Mouse (Mus musculus): ENCODE data around the gene Manbal. TPM values are rescaled to one million over a fixed set of nuclear protein-coding genes. Genes with fewer than 3 reads are reported as not detected.

The Manbal gene
- total RNA-seq, 1 experiment, result 39.4 TPM

DNA sequence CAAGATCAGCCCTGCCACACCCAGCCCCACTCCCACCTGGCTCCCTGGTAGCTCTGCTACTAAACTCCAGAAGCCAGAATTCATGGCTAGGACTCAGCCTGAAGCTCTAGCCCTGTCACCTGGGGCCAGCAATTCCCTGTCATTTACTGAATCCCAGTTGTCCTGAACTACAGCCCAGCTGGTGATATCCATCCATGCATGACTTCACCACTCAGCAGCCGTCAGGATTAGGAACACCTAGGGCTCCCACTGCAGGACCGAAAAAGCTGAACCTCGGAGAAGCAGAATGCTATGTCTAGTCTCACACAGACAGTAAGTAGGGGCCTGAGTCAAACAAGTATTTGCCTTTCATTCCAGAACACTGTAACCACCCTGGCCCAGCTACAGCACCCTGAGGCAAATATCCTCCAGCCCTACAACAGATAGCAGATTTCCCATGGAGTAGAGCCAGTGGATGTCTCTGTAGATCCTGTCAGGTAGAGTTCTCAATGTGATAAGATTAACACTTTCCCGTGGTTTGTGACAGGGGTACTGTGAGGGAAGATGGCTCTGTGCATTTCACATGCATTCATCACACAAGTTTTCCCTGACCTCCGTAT, 25.0 kb upstream of the Manbal start:
- Histone ChIP-seq H3K27ac (ENCODE audit: insufficient read depth, low read depth, low read length, poor library complexity, severe bottlenecking) (no peak overlapping the region), H3K4me1 (ENCODE audit: control insufficient read depth in 2 of 2, insufficient read depth in 2 of 2, low read length in 2 of 2, poor library complexity in 1 of 2) (peaks cover 0 to 21% of the 10 kb centered on the region in 2 experiments; a peak in 3 of 4 replicates), H3K36me3 (ENCODE audit: control insufficient read depth, insufficient read depth, low read length, poor library complexity, severe bottlenecking) (no peaks in the 10 kb centered on the region), H3K9ac (ENCODE audit: insufficient read depth, low read depth, low read length, poor library complexity, severe bottlenecking) (no peak overlapping the region), H3K4me3 (ENCODE audit: insufficient read depth in 1 of 2, low read depth in 1 of 2, low read length in 2 of 2, poor library complexity in 1 of 2, severe bottlenecking in 1 of 2) (no peak overlapping the region), H3K9me3 (ENCODE audit: control insufficient read depth, insufficient read depth, low read depth, low read length) (no peaks in the 10 kb centered on the region)
- no peak for DNase-seq (ENCODE audit: low read depth, low spot score)
- no peak for TF ChIP-seq ZC3H11A (IDR thresholded peaks at IDR 0.05; ENCODE audit: borderline replicate concordance, low read depth, low read length)
- TF ChIP-seq ZNF384 (IDR thresholded peaks at IDR 0.05; ENCODE audit: low read depth, low read length), result no peak
- TF ChIP-seq HCFC1 (IDR thresholded peaks at IDR 0.05; ENCODE audit: borderline replicate concordance, insufficient read depth, low read length), result no peak
- TF ChIP-seq CHD2 (IDR thresholded peaks at IDR 0.05; ENCODE audit: low read depth, low read length), result no peak
- TF ChIP-seq MAFK (IDR thresholded peaks at IDR 0.05; ENCODE audit: insufficient read depth, low read depth, low read length), result no peak
- in situ Hi-C loops (cut with MboI; ENCODE audit: low sequenced_read_pairs in 2 of 2, unreplicated experiment in 2 of 2), result loop anchor here (5.0 to 10.0 kb wide), 2 partner anchors 122 to 230 kb away; partner anchors contain the start of gene Blcap (in 1 of the 2)

DNA sequence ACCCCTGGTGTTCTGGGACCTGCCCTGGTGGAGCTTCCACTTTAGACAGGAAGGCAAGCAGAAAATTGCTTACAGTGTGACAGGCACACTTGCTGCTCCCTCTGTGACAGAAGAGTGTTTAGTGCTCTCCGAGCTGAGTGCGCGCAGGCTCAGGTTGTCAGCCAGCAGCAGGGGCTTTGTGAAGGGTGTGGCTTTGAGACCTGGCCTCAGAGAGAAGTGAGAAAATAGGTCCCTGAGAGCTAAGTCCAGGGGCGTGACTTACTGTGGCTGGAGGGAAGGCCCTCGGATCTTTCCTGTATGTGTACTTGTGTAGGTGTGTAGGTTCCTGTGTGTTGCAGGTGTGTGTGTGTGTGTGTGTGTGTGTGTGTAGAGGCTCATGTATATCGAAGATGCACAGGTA, 24.1 kb upstream of the Manbal start:
- TF ChIP-seq ZNF384 (IDR thresholded peaks at IDR 0.05; ENCODE audit: low read depth, low read length), result no peak
- DNase-seq (ENCODE audit: low read depth, low spot score), result no peak
- no peaks in the 10 kb centered on the region for H3K36me3 ChIP-seq (ENCODE audit: control insufficient read depth, insufficient read depth, low read length, poor library complexity, severe bottlenecking)
- no peak overlapping the region for H3K27ac ChIP-seq (ENCODE audit: insufficient read depth, low read depth, low read length, poor library complexity, severe bottlenecking)
- in situ Hi-C loops (cut with MboI; ENCODE audit: low sequenced_read_pairs in 2 of 2, unreplicated experiment in 2 of 2), result loop anchor here (5.0 to 10.0 kb wide), 2 partner anchors 121 to 229 kb away; partner anchors contain the start of gene Blcap (in 1 of the 2)
- H3K4me1 ChIP-seq (ENCODE audit: control insufficient read depth in 2 of 2, insufficient read depth in 2 of 2, low read length in 2 of 2, poor library complexity in 1 of 2), result peaks cover 0 to 21% of the 10 kb centered on the region in 2 experiments; a peak in 3 of 4 replicates
- H3K9ac ChIP-seq (ENCODE audit: insufficient read depth, low read depth, low read length, poor library complexity, severe bottlenecking), result no peak overlapping the region
- H3K9me3 ChIP-seq (ENCODE audit: control insufficient read depth, insufficient read depth, low read depth, low read length), result no peaks in the 10 kb centered on the region
- no peak overlapping the region for H3K4me3 ChIP-seq (ENCODE audit: insufficient read depth in 1 of 2, low read depth in 1 of 2, low read length in 2 of 2, poor library complexity in 1 of 2, severe bottlenecking in 1 of 2)

DNA sequence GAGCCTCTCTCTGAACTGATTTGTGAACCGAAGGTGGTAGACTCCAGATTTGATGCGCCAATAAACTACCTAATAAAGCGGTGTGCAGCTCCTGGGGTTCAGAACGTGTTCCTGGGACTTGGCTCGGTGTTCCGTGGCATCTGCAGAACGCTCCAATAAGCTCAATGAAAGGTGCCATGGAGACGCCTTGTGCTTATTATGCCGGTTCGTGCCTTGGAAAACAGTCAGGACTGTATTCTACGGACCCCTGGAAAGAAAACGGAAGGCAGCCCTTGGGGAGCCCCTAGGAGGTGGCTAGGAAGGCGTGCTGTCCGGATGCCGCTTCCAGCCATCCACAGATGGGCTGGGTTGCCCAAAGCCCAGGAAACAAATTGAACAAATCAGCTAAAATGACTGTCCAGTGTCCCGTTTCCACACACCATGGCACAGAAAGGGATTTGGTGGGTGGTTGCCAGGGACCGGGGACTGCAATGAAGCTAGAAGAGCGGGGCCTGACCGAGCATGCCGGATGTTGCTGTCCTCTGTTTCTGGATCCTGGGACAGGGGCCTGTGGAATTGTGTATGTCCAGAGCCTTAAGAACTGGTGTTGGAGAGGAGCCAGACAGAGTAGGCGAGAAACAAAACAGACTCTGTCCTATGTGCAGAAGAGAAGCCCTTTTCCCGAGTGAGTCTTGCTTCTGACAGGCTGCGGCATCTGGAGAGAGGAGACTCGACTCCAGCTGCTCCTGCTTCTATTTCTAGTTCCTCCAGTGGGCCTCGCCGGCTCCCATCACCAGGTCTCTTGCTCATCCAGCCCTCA, 19.8 kb upstream of the Manbal start, which contains the start of gene Ghrh:
TSS of gene Ghrh (minus strand) at position 146 of the 799 bp plus-strand sequence.
- no peak for TF ChIP-seq ZNF384 (IDR thresholded peaks at IDR 0.05; ENCODE audit: low read depth, low read length)
- no peak for TF ChIP-seq MAFK (IDR thresholded peaks at IDR 0.05; ENCODE audit: insufficient read depth, low read depth, low read length)
- TF ChIP-seq ZC3H11A (IDR thresholded peaks at IDR 0.05; ENCODE audit: borderline replicate concordance, low read depth, low read length), result no peak
- no peak for TF ChIP-seq HCFC1 (IDR thresholded peaks at IDR 0.05; ENCODE audit: borderline replicate concordance, insufficient read depth, low read length)
- TF ChIP-seq CHD2 (IDR thresholded peaks at IDR 0.05; ENCODE audit: low read depth, low read length), result no peak
- Histone ChIP-seq H3K4me1 (ENCODE audit: control insufficient read depth in 2 of 2, insufficient read depth in 2 of 2, low read length in 2 of 2, poor library complexity in 1 of 2) (peaks cover 0 to 5% of the 10 kb centered on the region in 2 experiments; a peak in 2 of 4 replicates), H3K4me3 (ENCODE audit: insufficient read depth in 1 of 2, low read depth in 1 of 2, low read length in 2 of 2, poor library complexity in 1 of 2, severe bottlenecking in 1 of 2) (no peak within 1 kb of the TSS), H3K27ac (ENCODE audit: insufficient read depth, low read depth, low read length, poor library complexity, severe bottlenecking) (no peak within 1 kb of the TSS), H3K36me3 (ENCODE audit: control insufficient read depth, insufficient read depth, low read length, poor library complexity, severe bottlenecking) (no peaks in the 10 kb centered on the region), H3K9ac (ENCODE audit: insufficient read depth, low read depth, low read length, poor library complexity, severe bottlenecking) (no peak within 1 kb of the TSS), H3K9me3 (ENCODE audit: control insufficient read depth, insufficient read depth, low read depth, low read length) (no peaks in the 10 kb centered on the region)
- in situ Hi-C loops (cut with MboI; ENCODE audit: low sequenced_read_pairs in 2 of 2, unreplicated experiment in 2 of 2), result loop anchor here (10.0 kb wide), 1 partner anchor 117 kb away; no protein-coding TSS in a partner anchor
- no peak for DNase-seq (ENCODE audit: low read depth, low spot score)

DNA sequence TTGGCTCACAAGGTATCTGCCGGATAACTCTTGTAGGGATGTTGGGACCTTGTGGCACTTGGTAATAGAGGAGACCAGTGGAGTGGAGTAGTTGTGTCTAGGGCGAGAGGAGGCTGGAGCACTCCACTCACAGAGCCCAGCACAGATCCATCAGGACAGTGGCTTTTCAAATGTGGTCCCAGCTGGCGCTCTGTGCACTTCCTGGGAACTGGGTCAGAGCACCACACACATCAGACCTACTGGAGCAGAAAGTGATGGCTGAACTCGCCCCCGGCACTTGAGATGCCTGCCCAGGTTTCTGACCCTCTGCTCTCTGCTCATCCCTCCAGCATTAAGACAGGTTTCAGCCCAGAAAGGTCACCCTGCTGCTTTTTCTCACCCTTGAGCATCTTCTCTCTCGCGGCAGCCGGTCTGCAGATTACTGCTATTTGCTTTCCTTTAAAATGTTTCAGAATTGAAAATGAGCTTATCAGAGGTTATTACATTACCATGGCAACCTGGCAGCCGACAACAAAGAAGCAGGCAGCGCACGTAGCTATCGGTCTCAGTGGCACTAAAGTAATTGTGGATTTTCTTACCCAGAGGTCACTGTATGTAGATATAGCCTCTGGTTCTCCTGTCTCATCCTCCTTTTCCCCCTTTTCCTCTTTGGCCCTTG, 18.1 kb upstream of the Manbal start:
- TF ChIP-seq CHD2 (IDR thresholded peaks at IDR 0.05; ENCODE audit: low read depth, low read length) (no peak), HCFC1 (IDR thresholded peaks at IDR 0.05; ENCODE audit: borderline replicate concordance, insufficient read depth, low read length) (no peak), MAFK (IDR thresholded peaks at IDR 0.05; ENCODE audit: insufficient read depth, low read depth, low read length) (no peak), ZC3H11A (IDR thresholded peaks at IDR 0.05; ENCODE audit: borderline replicate concordance, low read depth, low read length) (no peak), ZNF384 (IDR thresholded peaks at IDR 0.05; ENCODE audit: low read depth, low read length) (no peak)
- H3K9ac ChIP-seq (ENCODE audit: insufficient read depth, low read depth, low read length, poor library complexity, severe bottlenecking), result no peak overlapping the region
- no peaks in the 10 kb centered on the region; a peak in 1 of 4 replicates for H3K4me1 ChIP-seq (ENCODE audit: control insufficient read depth in 2 of 2, insufficient read depth in 2 of 2, low read length in 2 of 2, poor library complexity in 1 of 2)
- H3K27ac ChIP-seq (ENCODE audit: insufficient read depth, low read depth, low read length, poor library complexity, severe bottlenecking), result no peak overlapping the region
- DNase-seq (ENCODE audit: low read depth, low spot score), result no peak
- no peaks in the 10 kb centered on the region for H3K9me3 ChIP-seq (ENCODE audit: control insufficient read depth, insufficient read depth, low read depth, low read length)
- no peaks in the 10 kb centered on the region for H3K36me3 ChIP-seq (ENCODE audit: control insufficient read depth, insufficient read depth, low read length, poor library complexity, severe bottlenecking)
- no peak overlapping the region for H3K4me3 ChIP-seq (ENCODE audit: insufficient read depth in 1 of 2, low read depth in 1 of 2, low read length in 2 of 2, poor library complexity in 1 of 2, severe bottlenecking in 1 of 2)
- in situ Hi-C loops (cut with MboI; ENCODE audit: low sequenced_read_pairs in 2 of 2, unreplicated experiment in 2 of 2), result loop anchor here (10.0 kb wide), 1 partner anchor 116 kb away; no protein-coding TSS in a partner anchor

All from ES-E14 (cell line).